In the genomic region with DNA sequence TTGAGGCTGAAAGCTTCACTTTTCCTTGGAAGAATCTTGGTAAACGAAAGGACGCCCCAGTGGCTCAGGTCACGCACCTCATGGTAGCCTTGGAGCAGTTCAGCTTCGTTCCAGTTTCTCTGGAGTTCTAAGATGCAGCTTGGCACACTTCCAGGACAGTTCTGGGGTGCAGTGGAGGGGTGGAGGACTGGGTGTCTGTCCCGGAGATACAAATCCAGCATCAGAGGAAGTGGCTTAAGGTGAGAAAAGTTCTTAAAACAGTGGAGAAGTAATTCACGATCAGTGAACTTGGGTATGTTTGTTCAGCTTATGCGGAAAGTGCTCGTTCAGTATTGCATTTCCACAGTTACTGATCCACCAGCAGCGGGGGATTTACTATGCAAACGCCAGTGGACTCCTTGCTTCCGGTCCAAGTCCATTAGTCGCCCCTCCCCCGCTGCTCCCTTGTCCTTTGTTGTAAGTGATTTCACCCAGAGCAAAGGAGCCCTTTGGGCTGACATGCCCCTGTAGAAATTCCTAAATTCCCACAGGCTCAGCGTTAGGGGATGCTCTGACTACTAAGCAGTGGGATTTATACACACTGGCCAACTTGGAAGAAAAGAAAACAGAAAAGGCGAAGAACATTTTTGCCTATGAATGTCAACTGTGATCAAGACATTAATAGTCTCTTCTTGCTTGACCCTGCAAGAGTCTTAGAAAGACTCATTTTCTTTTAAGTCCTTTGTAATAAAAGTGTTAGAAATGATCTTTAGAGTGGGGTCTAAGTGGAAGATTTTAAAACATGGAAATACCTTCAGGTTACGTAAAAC, we compare ENCODE assay signal across 8 mouse cellular contexts.
DNase-seq lines count a peak whose midpoint lies in the region; ATAC-seq and TF ChIP-seq lines count a peak whose summit lies in the region.

No protein-coding gene starts in this region.

- no peak for ATAC-seq in heart, embryonic 13.5 days (ENCODE audit: extremely low read depth, insufficient number of reproducible peaks, low FRiP score, low TSS enrichment)
- peak; percentile 86 for ATAC-seq in kidney, embryonic 15.5 days (replicated peaks; ENCODE audit: low FRiP score)
- ATAC-seq in limb, embryonic 14.5 days (ENCODE audit: low FRiP score, low read depth): peak; percentile 47; the same call in 1 of the 2 replicates

- 10% methylated on average over 16 of the region's 16 CpGs for WGBS in embryonic facial prominence, embryonic 10.5 days
- WGBS in heart, embryonic 13.5 days: 11% methylated on average over 16 of the region's 16 CpGs
- 10% methylated on average over 16 of the region's 16 CpGs for WGBS in kidney, embryonic 15.5 days
- WGBS in limb, embryonic 14.5 days: 10% methylated on average over 16 of the region's 16 CpGs

- peak overlapping the region; percentile 76 for H3K9ac ChIP-seq in heart, embryonic 13.5 days
- peak overlapping the region; percentile 50; the same call in 1 of the 2 replicates for H3K9ac ChIP-seq in kidney, embryonic 15.5 days
- peak overlapping the region; percentile 12 for H3K9ac ChIP-seq in limb, embryonic 14.5 days (ENCODE audit: low read depth, low read length, severe bottlenecking)

- TF ChIP-seq POLR2A in limb, embryonic 14.5 days (IDR thresholded peaks at IDR 0.05; ENCODE audit: borderline replicate concordance, extremely low read depth, insufficient read depth, insufficient read length): no peak
- TF ChIP-seq POLR2A in myocyte (IDR thresholded peaks at IDR 0.05; ENCODE audit: insufficient read length, low read depth): no peak

- H3K4me2 ChIP-seq in heart, embryonic 13.5 days: peak overlapping the region; percentile 91
- H3K4me2 ChIP-seq in kidney, embryonic 15.5 days: peak overlapping the region; percentile 82
- H3K4me2 ChIP-seq in limb, embryonic 14.5 days (replicated peaks; ENCODE audit: low read depth, low read length, severe bottlenecking): peak overlapping the region; percentile 69
- H3K4me2 ChIP-seq in myocyte (ENCODE audit: low read depth): peak overlapping the region; percentile 37

- H3K9me3 ChIP-seq in embryonic facial prominence, embryonic 10.5 days: no peaks in the 10 kb centered on the region
- no peaks in the 10 kb centered on the region for H3K9me3 ChIP-seq in heart, embryonic 13.5 days
- no peaks in the 10 kb centered on the region for H3K9me3 ChIP-seq in kidney, embryonic 15.5 days (replicated peaks)
- H3K9me3 ChIP-seq in limb, embryonic 14.5 days (ENCODE audit: control insufficient read depth, low read length): no peaks in the 10 kb centered on the region

- no peaks in the 10 kb centered on the region for H3K27me3 ChIP-seq in embryonic facial prominence, embryonic 10.5 days (replicated peaks; ENCODE audit: low read depth, poor library complexity, severe bottlenecking)
- H3K27me3 ChIP-seq in heart, embryonic 13.5 days (replicated peaks): no peaks in the 10 kb centered on the region
- no peaks in the 10 kb centered on the region for H3K27me3 ChIP-seq in kidney, embryonic 15.5 days
- no peaks in the 10 kb centered on the region for H3K27me3 ChIP-seq in limb, embryonic 14.5 days (ENCODE audit: control insufficient read depth, insufficient read depth, low read length)
- H3K27me3 ChIP-seq in myocyte (ENCODE audit: control insufficient read depth, insufficient read depth, insufficient read length): no peaks in the 10 kb centered on the region

- DNase-seq in adrenal gland, postnatal 25 days: peak; percentile 12
- no peak for DNase-seq in adrenal gland, adult 18-20 months (ENCODE audit: low spot score in 2 of 2)
- DNase-seq in embryonic facial prominence, embryonic 10.5 days (ENCODE audit: low spot score): peak; percentile 82
- DNase-seq in limb, embryonic 14.5 days (ENCODE audit: low spot score): peak; percentile 66
- no peak for DNase-seq in c-Kit-positive CD71-positive TER-119-positive erythroid progenitor cells, embryonic 14.5 days (ENCODE audit: low spot score)

- peak overlapping the region; percentile 81 for H3K27ac ChIP-seq in embryonic facial prominence, embryonic 10.5 days (replicated peaks)
- peak overlapping the region; percentile 55 for H3K27ac ChIP-seq in heart, embryonic 13.5 days (replicated peaks)
- H3K27ac ChIP-seq in kidney, embryonic 15.5 days: peak overlapping the region; percentile 67
- H3K27ac ChIP-seq in limb, embryonic 14.5 days (replicated peaks; ENCODE audit: low read depth, low read length): no peak overlapping the region

- no peak overlapping the region for H3ac ChIP-seq in myocyte (ENCODE audit: control insufficient read depth, insufficient read length)

- no peaks in the 10 kb centered on the region for H3K36me3 ChIP-seq in embryonic facial prominence, embryonic 10.5 days (replicated peaks)
- no peaks in the 10 kb centered on the region for H3K36me3 ChIP-seq in heart, embryonic 13.5 days
- H3K36me3 ChIP-seq in kidney, embryonic 15.5 days: no peaks in the 10 kb centered on the region
- H3K36me3 ChIP-seq in limb, embryonic 14.5 days (ENCODE audit: control insufficient read depth, insufficient read depth, low read length): no peaks in the 10 kb centered on the region
- H3K36me3 ChIP-seq in myocyte (ENCODE audit: control insufficient read depth, insufficient read depth): no peaks in the 10 kb centered on the region

- H3K4me1 ChIP-seq in embryonic facial prominence, embryonic 10.5 days: peaks cover 18% of the 10 kb centered on the region
- peaks cover 7% of the 10 kb centered on the region for H3K4me1 ChIP-seq in heart, embryonic 13.5 days
- H3K4me1 ChIP-seq in kidney, embryonic 15.5 days: peaks cover 13% of the 10 kb centered on the region
- H3K4me1 ChIP-seq in limb, embryonic 14.5 days (ENCODE audit: control insufficient read depth, insufficient read depth, low read length): peaks cover 13% of the 10 kb centered on the region

- no peaks in the 10 kb centered on the region for H3K79me2 ChIP-seq in myocyte (ENCODE audit: control insufficient read depth, insufficient read depth)

- H3K4me3 ChIP-seq in embryonic facial prominence, embryonic 10.5 days: peak overlapping the region; percentile 60
- peak overlapping the region; percentile 60 for H3K4me3 ChIP-seq in heart, embryonic 13.5 days
- peak overlapping the region; percentile 46 for H3K4me3 ChIP-seq in kidney, embryonic 15.5 days (replicated peaks)
- peak overlapping the region; percentile 33 for H3K4me3 ChIP-seq in limb, embryonic 14.5 days (replicated peaks; ENCODE audit: low read length)
- no peak overlapping the region for H3K4me3 ChIP-seq in myocyte

TF ChIP-seq in myocyte, 11 proteins besides CTCF, POLR2A, EP300 and RAD21:
- TF ChIP-seq MAX (IDR thresholded peaks at IDR 0.05; ENCODE audit: low read depth) (no peak), SRF (IDR thresholded peaks at IDR 0.05; ENCODE audit: control insufficient read depth, insufficient read length, low read depth) (no peak), TCF3 (IDR thresholded peaks at IDR 0.05; ENCODE audit: insufficient read length, low read depth) (no peak), MYOG (IDR thresholded peaks at IDR 0.05; ENCODE audit: control insufficient read depth in 1 of 3, insufficient read depth in 1 of 3, insufficient read length in 2 of 3, low read depth in 2 of 3) (no peak), CEBPB (IDR thresholded peaks at IDR 0.05; ENCODE audit: insufficient read depth, poor library complexity, severe bottlenecking) (no peak), USF1 (IDR thresholded peaks at IDR 0.05; ENCODE audit: low read depth) (no peak), REST (IDR thresholded peaks at IDR 0.05; ENCODE audit: insufficient read depth, insufficient read length) (no peak), POLR2AphosphoS2 (IDR thresholded peaks at IDR 0.05; ENCODE audit: insufficient read length, low read depth) (no peak), MYOD1 (IDR thresholded peaks at IDR 0.05; ENCODE audit: control insufficient read depth in 1 of 3, insufficient read length in 2 of 3, low read depth in 2 of 3) (no peak), E2F4 (IDR thresholded peaks at IDR 0.05; ENCODE audit: insufficient read depth) (no peak), TCF12 (IDR thresholded peaks at IDR 0.05; ENCODE audit: insufficient read depth, poor library complexity, severe bottlenecking) (no peak)

Comparison
In these comparisons a context has a peak if more than half of its experiments do, and no peak if none do; other contexts are left out.
1. DNase-seq: peak in adrenal gland, postnatal 25 days (single experiment), embryonic facial prominence, embryonic 10.5 days (single experiment) and limb, embryonic 14.5 days (single experiment); none in adrenal gland, adult 18-20 months (0 of 2) and c-Kit-positive CD71-positive TER-119-positive erythroid progenitor cells, embryonic 14.5 days (single experiment).
2. H3K4me2 ChIP-seq: peak in every context shown above with its lines; median percentile 91 in heart, embryonic 13.5 days; 82 in kidney, embryonic 15.5 days; 69 in limb, embryonic 14.5 days; 37 in myocyte.
3. H3K9ac ChIP-seq: peak in every context shown above with its lines; median percentile 76 in heart, embryonic 13.5 days; 50 in kidney, embryonic 15.5 days; 12 in limb, embryonic 14.5 days.